Mouse (Mus musculus) layer of hippocampus, adult 8-10 months (tissue): ENCODE results near the gene Luc7l3. TPM values are rescaled to one million over a fixed set of nuclear protein-coding genes. Genes with fewer than 3 reads are reported as not detected.

Experiments used
- DNase-seq, 2 experiments: peaks; one replicate each; pipeline ENCODE4 v3.0.0; 2022; ENCODE audit warnings: low spot score in 2 of 2
- total RNA-seq, 4 experiments: library from RNA; stranded (reverse); gene quantifications; 2 replicates each; pipeline ENCODE4 v1.2.4; 2022

Gene Luc7l3
- 100 to 1,000 TPM; 101 to 126 (median 109) TPM for total RNA-seq

- peak; percentile 85 to 92 for DNase-seq
These were observed at the start of gene Luc7l3 for GRCm38 (mm10) chr11:94321931-94322400. Gene Luc7l3 (minus strand): TSS chr11:94321988.

DNA sequence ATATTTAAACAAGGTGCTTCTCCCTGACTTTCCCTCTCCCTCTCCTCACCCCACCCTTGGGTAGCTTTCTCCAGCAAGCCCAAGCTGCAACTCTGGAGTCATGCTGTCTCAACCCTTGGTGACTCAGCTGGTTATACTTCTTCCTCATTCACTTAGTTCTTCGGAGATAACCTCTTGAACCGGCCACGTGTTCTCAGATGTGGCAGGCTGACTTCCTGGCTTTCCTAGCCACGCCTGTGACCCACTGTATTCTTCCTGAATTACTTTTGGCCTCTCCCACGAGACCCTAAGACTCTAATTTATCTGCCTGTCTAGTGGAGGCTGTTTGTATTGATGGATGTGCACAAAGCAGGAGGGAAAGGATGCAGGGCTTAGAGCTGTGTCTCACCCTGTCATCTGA is 49.0 kb upstream of the Luc7l3 start:
- no peak for DNase-seq

DNA sequence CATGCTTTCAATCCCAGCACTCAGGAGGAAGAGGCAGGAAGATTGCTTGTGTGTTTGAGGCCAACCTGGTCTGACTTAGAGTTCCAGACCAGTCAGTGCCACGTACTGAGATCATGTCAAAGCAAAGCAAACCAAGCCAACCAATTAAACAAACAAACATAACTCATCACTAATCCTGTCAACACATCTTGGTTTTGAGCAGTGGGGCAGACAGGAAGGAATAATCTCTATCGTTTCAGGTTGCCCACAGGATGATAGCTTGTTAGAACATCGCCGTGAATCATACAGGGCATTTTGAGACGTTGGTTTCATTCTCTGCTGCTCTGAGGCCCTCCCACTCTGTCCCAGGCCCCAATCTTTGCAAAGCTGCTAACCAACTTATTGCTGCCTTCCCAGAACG is 48.2 kb upstream of the Luc7l3 start:
- no peak for DNase-seq

DNA sequence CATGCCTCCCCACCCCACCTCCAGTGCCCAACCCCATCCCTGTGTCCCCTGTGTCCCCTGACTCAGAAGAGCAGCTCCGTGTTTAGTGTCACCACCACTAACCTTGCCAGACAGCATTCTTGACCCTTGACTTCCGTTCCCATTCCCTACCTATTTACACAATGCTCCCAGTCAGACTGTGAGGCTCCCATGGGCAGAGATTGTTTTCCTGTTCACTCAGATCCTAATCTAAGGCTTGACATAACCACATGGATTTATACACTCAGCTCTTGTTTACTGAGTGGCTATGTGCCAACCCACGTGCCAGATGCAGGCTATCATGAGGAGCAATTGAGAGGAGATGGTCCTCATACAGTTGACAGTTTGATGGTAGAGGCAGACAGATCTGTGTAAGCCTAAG is 43.6 kb upstream of the Luc7l3 start:
- DNase-seq = no peak

- no peak for DNase-seq
These were observed 41.9 kb upstream of the Luc7l3 start for GRCm38 (mm10) chr11:94363690-94364089.

GRCm38 (mm10) chr11:94362101-94362500 is 40.3 kb upstream of the Luc7l3 start:
- no peak for DNase-seq

GRCm38 (mm10) chr11:94361166-94361870 is 39.5 kb upstream of the Luc7l3 start:
- no peak for DNase-seq

DNA sequence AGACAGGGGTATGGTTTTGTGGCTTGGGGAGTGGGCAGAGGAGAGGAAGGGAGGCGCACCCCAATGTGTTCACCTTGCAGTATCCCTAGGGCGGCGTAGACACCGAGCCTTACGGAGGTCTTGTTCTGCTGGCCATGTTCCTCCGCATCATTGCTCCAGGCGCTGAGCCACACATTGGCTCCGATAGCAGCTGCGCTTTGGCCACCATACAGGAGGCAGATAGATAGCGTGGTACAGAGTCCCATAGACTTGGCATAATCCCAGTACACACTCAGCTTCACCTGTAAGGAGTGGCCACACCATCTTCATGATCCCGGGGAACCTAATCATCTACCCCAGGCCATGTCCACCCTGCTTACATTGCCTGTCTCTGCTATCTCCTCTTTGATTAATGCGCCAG is 37.4 kb upstream of the Luc7l3 start:
- no peak for DNase-seq

DNA sequence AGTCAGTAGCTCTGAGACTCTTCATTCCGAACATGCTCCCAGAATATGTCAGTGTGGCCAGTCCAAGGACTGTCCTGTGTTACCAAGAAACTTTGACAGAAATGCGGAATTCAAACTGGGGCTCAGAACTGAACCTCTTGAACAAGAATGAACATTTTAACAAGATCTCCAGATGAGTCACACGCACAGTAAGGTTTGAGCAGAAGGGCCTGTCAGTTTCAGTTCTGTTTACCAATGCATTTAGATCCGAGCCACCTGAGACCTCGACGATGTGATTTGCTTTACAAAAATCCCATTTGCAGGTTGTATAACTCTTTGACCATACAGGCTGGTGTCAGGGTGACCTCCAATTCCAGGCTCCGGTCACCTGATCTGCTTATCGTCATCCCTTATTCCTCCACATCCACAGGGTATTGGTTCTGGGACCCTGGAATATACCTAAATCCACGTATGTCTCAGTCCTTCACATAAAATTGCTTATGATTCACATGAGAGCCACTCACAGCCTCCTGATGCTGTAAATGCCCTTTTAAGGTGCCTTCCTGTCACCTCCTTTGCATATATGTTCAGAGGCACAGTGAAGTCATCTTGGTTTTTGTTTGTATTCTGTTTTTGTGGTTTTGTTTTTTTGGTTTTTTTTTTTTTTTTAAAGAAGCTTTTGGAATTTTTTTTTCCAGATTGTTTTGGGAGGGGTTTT is 33.9 kb upstream of the Luc7l3 start:
- DNase-seq = no peak

- DNase-seq = no peak
These were observed 29.3 kb upstream of the Luc7l3 start for GRCm38 (mm10) chr11:94351094-94351493.

DNA sequence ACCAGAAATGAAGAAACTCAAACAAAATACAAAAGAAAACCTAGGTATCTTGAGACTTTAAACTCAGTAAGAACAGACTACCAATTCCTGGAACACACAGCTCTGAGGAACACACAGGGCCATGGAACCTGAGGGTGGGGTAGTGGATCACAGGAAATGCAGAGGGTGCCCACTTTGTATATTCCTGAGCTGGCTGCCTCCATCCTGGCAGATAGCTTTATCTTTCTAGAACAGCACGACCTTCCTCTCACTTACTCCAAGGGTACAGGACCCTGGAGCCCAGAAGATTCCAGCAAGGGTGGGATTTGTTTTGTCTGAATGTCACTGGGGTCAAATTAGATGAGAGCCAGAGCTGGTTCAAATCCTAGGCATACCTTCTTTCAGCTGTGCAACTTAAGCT is 28.5 kb upstream of the Luc7l3 start:
- DNase-seq = no peak

DNA sequence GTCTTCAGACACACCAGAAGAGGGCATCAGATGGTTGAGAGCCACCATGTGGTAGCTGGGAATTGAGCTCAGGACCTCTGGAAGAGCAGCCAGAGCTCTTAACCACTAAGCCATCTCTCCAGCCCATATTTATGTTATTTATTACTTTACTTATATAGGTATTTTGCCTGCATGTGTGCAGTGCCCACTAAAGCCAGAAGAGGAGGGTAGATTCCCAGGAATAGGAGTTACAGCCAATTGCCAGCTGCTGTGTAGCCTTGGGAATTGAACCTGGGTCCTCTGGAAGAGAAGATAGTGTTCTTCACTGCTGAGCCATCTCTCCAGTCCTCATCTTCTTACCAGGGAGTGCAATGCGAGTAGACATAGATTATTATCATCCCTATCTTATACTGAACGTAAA is 28.1 kb upstream of the Luc7l3 start:
- DNase-seq = no peak

DNA sequence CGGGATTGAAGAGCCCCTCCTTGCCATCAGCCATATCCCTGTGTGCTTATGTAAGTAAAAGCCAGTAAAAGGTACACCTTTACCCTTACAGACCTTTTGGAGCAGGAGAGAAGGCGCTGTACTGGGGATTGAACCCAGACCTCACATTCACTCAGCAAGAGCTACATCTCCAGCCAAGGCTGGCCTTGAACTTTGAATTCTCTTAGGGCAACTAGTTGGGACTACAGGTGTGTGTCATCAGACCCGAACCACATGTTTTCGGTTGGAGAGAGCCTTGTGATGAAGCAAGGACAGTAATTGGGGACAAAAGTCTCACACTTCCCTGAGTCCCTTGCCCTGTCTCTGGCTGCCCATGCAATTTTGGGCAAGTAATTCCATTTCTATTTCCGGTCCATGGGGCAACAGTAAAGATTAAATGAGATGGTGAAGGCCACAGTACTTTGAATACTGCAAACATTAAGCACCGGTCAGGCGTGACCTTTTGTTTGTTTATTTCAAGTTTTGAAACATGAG is 25.3 kb upstream of the Luc7l3 start:
- no peak for DNase-seq

DNA sequence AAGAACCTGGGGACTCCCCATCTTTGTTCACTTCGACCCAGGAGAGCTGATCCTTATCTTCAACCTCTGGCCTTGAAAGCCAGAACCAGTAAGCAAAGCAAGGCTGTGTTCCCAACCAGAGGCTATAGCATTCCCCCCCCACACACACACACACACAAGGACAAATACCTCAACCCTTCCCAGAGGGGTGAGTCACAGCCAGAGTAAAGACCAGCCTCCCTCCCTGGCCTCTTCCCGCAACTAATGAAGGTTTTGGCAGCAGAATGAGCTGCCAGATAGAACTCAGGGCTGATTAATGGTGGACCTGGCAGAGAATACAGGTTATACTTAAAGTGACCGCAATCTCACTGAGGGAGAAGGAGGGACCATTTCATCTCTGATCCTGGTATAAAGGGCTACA is 24.8 kb upstream of the Luc7l3 start:
- no peak for DNase-seq

DNA sequence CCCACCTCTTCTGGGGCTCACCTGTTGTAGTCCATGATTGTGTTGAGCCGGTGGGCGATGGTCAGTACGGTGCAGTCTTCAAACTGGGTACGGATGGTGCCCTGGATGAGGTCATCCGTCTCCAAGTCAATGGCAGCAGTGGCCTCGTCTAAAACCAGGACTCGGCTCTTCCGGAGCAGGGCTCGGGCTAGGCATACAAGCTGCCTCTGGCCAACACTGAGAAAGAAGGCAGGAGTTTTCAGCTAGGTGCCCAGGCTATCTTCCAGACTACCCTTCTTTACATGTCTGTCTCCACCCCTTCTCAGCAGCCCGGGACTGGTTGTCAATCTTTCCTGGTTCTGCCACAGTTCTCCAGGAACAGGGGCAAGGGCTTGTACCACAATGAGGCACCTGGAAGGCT is 24.1 kb upstream of the Luc7l3 start:
- no peak for DNase-seq

DNA sequence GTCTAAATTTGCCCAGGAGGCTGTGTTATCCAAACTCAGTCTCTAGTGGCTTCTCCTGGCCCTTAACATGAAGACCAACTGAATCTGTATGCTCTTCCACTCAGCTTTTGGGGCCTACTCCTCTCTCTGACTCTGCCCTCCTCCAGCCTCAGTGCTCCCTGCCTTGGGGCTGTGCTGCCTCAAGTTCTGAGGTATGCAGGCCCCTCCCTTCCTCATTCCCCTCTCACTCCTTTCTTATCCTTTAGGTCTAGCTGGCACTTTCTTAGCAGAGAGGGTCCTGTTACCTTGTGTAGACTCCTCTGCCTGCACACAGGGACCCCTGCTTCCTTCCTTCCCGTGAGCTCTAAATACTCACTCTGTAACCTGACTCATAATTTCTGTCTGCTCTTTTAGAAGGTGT is 22.7 kb upstream of the Luc7l3 start:
- no peak for DNase-seq

DNA sequence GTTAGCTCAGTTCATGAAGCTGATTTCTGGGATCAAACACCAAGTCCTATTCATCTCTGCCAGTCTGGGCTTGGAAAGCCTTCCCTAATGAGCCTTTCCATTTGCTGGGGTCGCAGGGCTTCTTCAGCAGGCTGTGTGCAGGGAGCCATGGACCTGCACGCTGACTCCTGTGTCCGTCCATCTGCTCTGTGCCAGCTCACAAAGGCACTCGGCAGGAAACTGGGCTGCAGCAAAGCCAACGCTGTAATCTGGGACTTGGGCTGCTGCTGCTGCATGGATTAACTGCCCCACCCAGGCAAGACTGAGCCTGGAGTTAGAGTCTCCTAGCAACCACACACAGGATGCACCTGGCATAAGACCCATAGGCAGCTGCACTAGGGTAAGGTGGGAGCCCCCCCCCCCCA is 22.2 kb upstream of the Luc7l3 start:
- no peak for DNase-seq

GRCm38 (mm10) chr11:94342114-94342905 is 20.5 kb upstream of the Luc7l3 start:
- no peak for DNase-seq

DNA sequence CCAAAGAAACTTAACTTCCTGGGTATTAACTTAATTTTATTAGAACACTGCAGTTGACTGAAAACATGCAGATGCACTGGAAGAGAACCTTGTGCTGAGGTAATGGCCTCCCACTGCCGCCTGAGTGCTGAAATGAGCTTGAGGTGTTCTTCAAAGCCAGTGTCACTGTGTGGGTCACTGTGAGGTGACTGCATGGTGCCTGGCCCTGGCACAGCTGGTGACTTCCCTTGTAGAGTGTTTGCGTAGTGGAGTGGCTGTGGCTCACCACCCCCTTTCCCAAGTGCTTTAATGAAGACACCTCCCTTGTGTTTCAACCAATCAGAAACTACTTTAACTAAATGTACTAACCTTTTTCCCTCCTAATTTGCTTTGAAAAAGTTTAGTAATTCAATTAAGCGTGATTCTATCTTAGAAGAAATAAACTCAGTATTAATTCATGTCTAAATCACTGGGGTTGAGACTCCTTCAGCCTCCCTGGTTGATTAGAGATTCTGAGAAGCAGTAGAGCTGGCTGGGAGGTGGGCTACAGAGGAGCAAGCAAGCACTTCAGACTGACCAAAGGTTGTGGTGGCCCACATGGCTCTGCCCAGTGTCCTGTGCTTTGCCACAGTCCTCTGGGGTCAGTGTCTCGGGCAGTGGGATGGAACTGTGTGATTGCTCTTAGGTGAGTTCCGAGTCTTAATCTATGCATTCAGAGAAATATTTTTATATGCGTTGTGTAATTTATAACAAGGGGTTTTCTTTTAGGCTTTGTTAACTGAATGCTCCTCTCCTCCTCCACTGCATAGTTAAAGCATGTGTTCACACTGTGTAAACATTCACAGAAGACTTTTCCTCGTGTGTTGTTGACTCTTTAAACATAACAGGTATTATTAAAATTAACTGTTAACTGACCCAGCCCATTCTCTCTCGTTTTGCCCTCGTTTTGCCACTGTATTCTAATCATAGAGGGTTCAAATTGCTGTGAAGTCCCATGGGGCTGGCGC is 19.5 kb upstream of the Luc7l3 start:
- no peak for DNase-seq

DNA sequence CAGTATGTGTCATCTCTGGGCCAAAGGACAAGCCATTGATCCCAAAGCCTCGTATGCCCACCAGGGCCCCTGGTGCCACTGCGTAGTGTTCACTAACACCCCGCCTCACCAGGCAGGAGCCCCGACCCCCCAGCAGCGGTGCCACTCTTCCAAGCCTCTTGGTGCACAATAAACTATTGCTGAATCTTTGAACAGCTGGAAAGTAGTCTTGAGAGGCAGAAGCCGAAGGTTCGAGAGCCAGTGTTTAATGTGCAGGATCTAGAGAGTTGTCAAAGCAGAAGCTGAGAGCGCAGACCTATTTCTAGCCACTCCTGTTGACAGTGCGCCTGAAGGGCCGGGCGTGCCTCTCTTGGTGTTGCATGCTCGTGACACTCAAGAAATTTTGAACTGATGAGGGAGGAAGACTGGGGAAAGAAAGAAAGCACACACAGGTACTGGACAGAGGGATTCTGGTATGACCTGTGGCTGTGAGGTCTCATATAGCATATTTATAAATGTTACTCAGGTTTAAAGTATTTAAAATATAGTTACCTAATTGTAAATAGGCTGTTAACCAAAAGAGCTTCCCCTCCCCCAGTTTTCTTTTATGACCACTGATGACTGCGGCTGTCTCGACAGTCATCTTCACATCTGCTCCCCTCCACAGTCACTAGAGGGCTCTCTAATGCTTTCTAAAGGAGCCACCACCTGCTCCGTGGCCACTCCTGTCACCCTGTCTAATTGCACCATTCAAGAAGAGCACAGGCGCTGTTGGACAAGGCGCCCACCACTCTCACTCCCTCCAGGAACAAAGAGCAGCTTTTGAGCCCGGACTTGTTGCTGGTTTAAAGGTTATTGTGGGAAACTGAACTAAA is 18.2 kb upstream of the Luc7l3 start:
- DNase-seq = peak in 1 of 2 experiments; percentile 42
